Mouse (Mus musculus) liver, adult 2 months (tissue): ENCODE data around the gene Trmt11.

Experiments
- CTCF ChIP-seq: fragments of 200-500 bp; IDR thresholded peaks from 2 replicates; pipeline ENCODE4 v1.5.1; 2011; ENCODE audit warnings: low read depth, low read length, control low read depth
- POLR2A ChIP-seq: fragments of 200-500 bp; IDR thresholded peaks from 2 replicates; pipeline ENCODE4 v1.6.1; 2011; ENCODE audit warnings: low read length, control low read depth; ENCODE audit not compliant: insufficient read depth; ENCODE audit errors: extremely low read depth

DNA sequence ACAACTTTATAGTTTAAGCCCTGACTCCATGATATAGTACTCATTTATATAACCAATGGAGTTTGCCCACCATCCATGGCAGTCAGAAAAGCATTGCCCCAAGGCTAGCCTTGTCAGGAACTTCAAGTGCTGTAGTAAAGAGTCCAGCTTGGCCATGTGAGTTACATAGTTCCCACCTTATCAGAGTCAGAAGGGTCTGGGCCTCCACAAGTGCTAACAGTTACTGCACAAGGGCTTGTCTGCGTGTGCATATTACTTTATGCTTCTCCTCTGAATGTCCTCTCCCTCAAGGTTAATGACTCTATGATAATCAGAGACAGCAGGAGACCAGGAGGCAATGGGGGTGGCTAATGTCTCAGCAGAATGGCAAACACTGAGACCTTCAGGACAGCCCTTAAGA, 73.4 kb downstream of the Trmt11 start:
- TF ChIP-seq POLR2A (no peak), CTCF (no peak)
